Mouse (Mus musculus): ENCODE measurements around the gene Vmn2r89.
"Not testable (repeated sequence)": the region's sequence is repeated elsewhere in the genome, so short reads cannot be mapped to it uniquely, and the experiment has no call there.

GRCm38 (mm10) chr14:51480278-51480677, 28.6 kb downstream of the Vmn2r89 start:
- TF ChIP-seq CTCF (IDR thresholded peaks at IDR 0.05; ENCODE audit: low read depth, low read length); POLR2A (IDR thresholded peaks at IDR 0.05; ENCODE audit: extremely low read depth, insufficient read depth, low read length): not testable (repeated sequence)
